Mouse (Mus musculus) stomach, postnatal 0 days (tissue): Measurements from ENCODE around the gene Khdc3.

ENCODE experiments used
- CTCF ChIP-seq: IDR thresholded peaks from 2 replicates; pipeline ENCODE4 v1.5.1; 2016; ENCODE audit warnings: antibody characterized with exemption, low read depth, mild to moderate bottlenecking, moderate library complexity
- EP300 ChIP-seq: optimal IDR thresholded peaks from 2 replicates; pipeline ENCODE3; 2016; ENCODE audit warnings: antibody characterized with exemption

GRCm38 (mm10) chr9:73063621-73064290 lies 37.9 kb upstream of the Khdc3 start:
- TF ChIP-seq CTCF (no peak), EP300 (no peak)
